Mouse (Mus musculus) testis, adult 2 months (tissue): ENCODE data around the gene Dnajc28.

Source experiments
- CTCF ChIP-seq: fragments of 200-500 bp; IDR thresholded peaks from 2 replicates; pipeline ENCODE4 v1.5.1; 2012; ENCODE audit warnings: low read depth, mild to moderate bottlenecking, inconsistent platforms, low read length, moderate library complexity; ENCODE audit not compliant: control insufficient read depth, insufficient read depth, insufficient replicate concordance
- POLR2A ChIP-seq: fragments of 200-500 bp; IDR thresholded peaks from 2 replicates; pipeline ENCODE4 v1.6.1; 2012; ENCODE audit warnings: low read depth, mild to moderate bottlenecking, inconsistent platforms, low read length, moderate library complexity; ENCODE audit not compliant: control insufficient read depth

GRCm38 (mm10) chr16:91568960-91569359 is 49.9 kb downstream of the Dnajc28 start:
- TF ChIP-seq CTCF (no peak), POLR2A (no peak)
